Comparison of ENCODE assay signal across 14 mouse cellular contexts in the genomic region with DNA sequence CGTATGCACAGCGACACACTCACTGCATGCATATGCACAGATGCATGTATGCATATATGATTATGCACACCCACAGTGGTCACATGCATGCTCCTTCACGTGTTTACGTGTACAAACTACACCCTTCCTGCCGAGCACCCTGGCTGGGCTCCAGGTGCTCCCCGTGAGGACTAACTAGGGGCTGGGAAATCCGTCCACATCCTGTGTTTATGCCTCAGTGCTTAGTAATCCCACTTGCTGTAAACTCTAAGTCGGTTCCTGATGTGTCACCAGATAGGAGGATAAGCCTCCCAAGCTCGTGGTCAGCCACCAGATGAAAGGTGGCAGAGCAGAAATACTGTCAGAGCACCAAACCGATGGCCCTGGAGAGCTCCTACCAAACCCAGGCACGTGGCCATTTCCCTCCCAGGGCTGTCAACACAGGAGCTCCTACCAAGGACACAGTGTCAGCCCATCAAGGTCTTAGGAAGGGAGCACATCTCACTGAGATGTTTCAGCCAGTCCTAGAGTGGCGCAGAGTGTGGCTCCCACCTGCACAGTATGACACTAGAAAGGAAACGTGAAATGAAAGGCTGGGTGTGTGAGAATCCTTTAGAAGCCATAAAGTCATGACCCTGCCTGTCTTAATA.
DNase-seq lines count a peak whose midpoint lies in the region; ATAC-seq and TF ChIP-seq lines count a peak whose summit lies in the region.
"Had no signal": no experiment of that assay in that cellular context is flagged by ENCODE, and none has a peak within 500 bp of the region (broad histone marks: within the 10 kb centered on the region; RNA-seq: fewer than 3 reads in every experiment).

No protein-coding gene starts in this region.

- H3K9ac ChIP-seq in stomach, embryonic 15.5 days: no peak overlapping the region

- WGBS in lung, adult 2 months: 38% methylated on average over 13 of the region's 13 CpGs
- WGBS in stomach, embryonic 15.5 days: 42% methylated on average over 13 of the region's 13 CpGs
- WGBS in embryonic facial prominence, embryonic 10.5 days: 79% methylated on average over 13 of the region's 13 CpGs

- no peaks in the 10 kb centered on the region for H3K4me1 ChIP-seq in megakaryocyte, embryonic 14.5 days
- peaks cover 5% of the 10 kb centered on the region for H3K4me1 ChIP-seq in lung, adult 2 months (ENCODE audit: control insufficient read depth, insufficient read depth, low read length)
- H3K4me1 ChIP-seq in stomach, embryonic 15.5 days: no peaks in the 10 kb centered on the region; the same call in 1 of the 2 replicates
- H3K4me1 ChIP-seq in embryonic facial prominence, embryonic 10.5 days: no peaks in the 10 kb centered on the region
- H3K4me1 ChIP-seq: hindbrain, embryonic 10.5 days had no signal

- H3K4me2 ChIP-seq in stomach, embryonic 15.5 days: no peak overlapping the region
- H3K4me2 ChIP-seq: liver, embryonic 11.5 days had no signal

- H3K27me3 ChIP-seq in megakaryocyte, embryonic 14.5 days (replicated peaks): peaks cover 21% of the 10 kb centered on the region
- H3K27me3 ChIP-seq in Patski: no peaks in the 10 kb centered on the region
- H3K27me3 ChIP-seq in stomach, embryonic 15.5 days (replicated peaks): no peaks in the 10 kb centered on the region
- H3K27me3 ChIP-seq in embryonic facial prominence, embryonic 10.5 days (replicated peaks; ENCODE audit: low read depth, poor library complexity, severe bottlenecking): no peaks in the 10 kb centered on the region

- peak; percentile 71 for DNase-seq in Patski (ENCODE audit: low read depth, low spot score)
- peak; percentile 29 for DNase-seq in lung, adult 2 months
- DNase-seq in cerebellum, adult 9-10 months: no peak
- no peak for DNase-seq in embryonic facial prominence, embryonic 10.5 days (ENCODE audit: low spot score)
- DNase-seq: cerebellum, adult 8-10 months; embryo, embryonic 11 days; kidney, adult 11 months had no signal

- TF ChIP-seq CTCF in Patski (IDR thresholded peaks at IDR 0.05): no peak
- no peak for TF ChIP-seq CTCF in lung, adult 2 months (IDR thresholded peaks at IDR 0.05; ENCODE audit: insufficient read depth, low read length)

- no peak for TF ChIP-seq POLR2A in lung, adult 2 months (IDR thresholded peaks at IDR 0.05; ENCODE audit: borderline replicate concordance, extremely low read depth, low read depth, low read length)

- CTCF ChIA-PET in Patski (lab: Charles Lee): interaction anchor here (0.7 to 1.9 kb wide), 6 partner anchors 8 to 94 kb away, joined by 3 to 6 read pairs (median 3); no protein-coding TSS in a partner anchor

- no peak for ATAC-seq in megakaryocyte, adult 5-6 weeks (ENCODE audit: poor library complexity, severe bottlenecking)
- ATAC-seq in Patski: peak; percentile 84
- ATAC-seq in stomach, embryonic 15.5 days (ENCODE audit: insufficient read depth, low FRiP score, low read depth): peak; percentile 43; the same call in 1 of the 2 replicates
- ATAC-seq in monocyte, adult 5-6 weeks (replicated peaks; ENCODE audit: insufficient number of reproducible peaks, low FRiP score, low TSS enrichment, poor library complexity, severe bottlenecking): no peak

- H3K4me3 ChIP-seq in megakaryocyte, embryonic 14.5 days (replicated peaks): peak overlapping the region; percentile 2
- no peak overlapping the region for H3K4me3 ChIP-seq in lung, adult 2 months (replicated peaks; ENCODE audit: extremely low read depth, low read depth, low read length)
- no peak overlapping the region for H3K4me3 ChIP-seq in stomach, embryonic 15.5 days (replicated peaks)
- no peak overlapping the region for H3K4me3 ChIP-seq in embryonic facial prominence, embryonic 10.5 days
- H3K4me3 ChIP-seq: erythroblast, embryonic 14.5 days; hindbrain, embryonic 10.5 days had no signal

- H3K9me3 ChIP-seq in megakaryocyte, embryonic 14.5 days: no peaks in the 10 kb centered on the region
- H3K9me3 ChIP-seq in stomach, embryonic 15.5 days: no peaks in the 10 kb centered on the region
- no peaks in the 10 kb centered on the region for H3K9me3 ChIP-seq in embryonic facial prominence, embryonic 10.5 days
- H3K9me3 ChIP-seq: hindbrain, embryonic 10.5 days had no signal

- H3K36me3 ChIP-seq in megakaryocyte, embryonic 14.5 days (replicated peaks; ENCODE audit: low read length): no peaks in the 10 kb centered on the region
- no peaks in the 10 kb centered on the region for H3K36me3 ChIP-seq in stomach, embryonic 15.5 days
- no peaks in the 10 kb centered on the region for H3K36me3 ChIP-seq in embryonic facial prominence, embryonic 10.5 days (replicated peaks)
- H3K36me3 ChIP-seq: hindbrain, embryonic 10.5 days had no signal

- POLR2A ChIA-PET in Patski (lab: Charles Lee): interaction anchor here (0.6 to 1.0 kb wide), 2 partner anchors 9 to 22 kb away, joined by 3 read pairs; no protein-coding TSS in a partner anchor

- H3K27ac ChIP-seq in stomach, embryonic 15.5 days: no peak overlapping the region
- no peak overlapping the region for H3K27ac ChIP-seq in embryonic facial prominence, embryonic 10.5 days (replicated peaks)
- H3K27ac ChIP-seq: hindbrain, embryonic 10.5 days had no signal

- in situ Hi-C loops in Patski (cut with MboI; ENCODE audit: low pct_unique_long_range_greater_than_20kb): no loop called here

Comparison
In these comparisons a context has a peak if more than half of its experiments do, and no peak if none do; other contexts are left out.
1. ATAC-seq: peak in Patski (single experiment) and stomach, embryonic 15.5 days (single experiment); none in megakaryocyte, adult 5-6 weeks (single experiment) and monocyte, adult 5-6 weeks (single experiment).
2. DNase-seq: peak in Patski (single experiment) and lung, adult 2 months (single experiment); none in cerebellum, adult 9-10 months (single experiment) and embryonic facial prominence, embryonic 10.5 days (single experiment).